Mouse (Mus musculus): ENCODE results near the gene Vps26c. TPM values are rescaled to one million over a fixed set of nuclear protein-coding genes. Genes with fewer than 3 reads are reported as not detected.

Gene Vps26c
- total RNA-seq (2021), result 10 to 100 TPM; 53.7 to 58.8 TPM
- 24.1 and 25.1 TPM in 2 replicates for polyA plus RNA-seq (2012; rRNA removed)
- long read RNA-seq, transcript Vps26c-201 (8 exons, 2,547 nt), result major isoform, 63 of 72 reads
- long read RNA-seq, partial matches to known transcripts, result 1 of 72 reads
- long read RNA-seq, other reads (novel, unspliced or antisense), result 8 of 72 reads

GRCm38 (mm10) chr16:94526344-94527151, at the start of gene Vps26c:
Vps26c (minus strand) TSS chr16:94526830.
- peak; percentile 98 for DNase-seq

- no peak for DNase-seq
Measured at GRCm38 (mm10) chr16:94575757-94576156, 49.1 kb upstream of the Vps26c start.

GRCm38 (mm10) chr16:94574718-94575094, 48.1 kb upstream of the Vps26c start:
- no peak for DNase-seq

- no peak for DNase-seq
Measured at GRCm38 (mm10) chr16:94574025-94574717, 47.5 kb upstream of the Vps26c start.

GRCm38 (mm10) chr16:94572422-94572821, 45.8 kb upstream of the Vps26c start:
- no peak for DNase-seq

- DNase-seq, result no peak
Measured at GRCm38 (mm10) chr16:94571111-94571993, 44.7 kb upstream of the Vps26c start.

- peak; percentile 90 for DNase-seq
Measured at GRCm38 (mm10) chr16:94570361-94571041, 43.9 kb upstream of the Vps26c start.

- peak; percentile 100 for DNase-seq
Measured at GRCm38 (mm10) chr16:94569229-94570176, 42.9 kb upstream of the Vps26c start, which contains the start of gene Dyrk1a. Dyrk1a (plus strand) TSS chr16:94570010.

- no peak for DNase-seq
Measured at GRCm38 (mm10) chr16:94568335-94569228, 42.0 kb upstream of the Vps26c start.

- DNase-seq, result no peak
Measured at GRCm38 (mm10) chr16:94567751-94568150, 41.1 kb upstream of the Vps26c start.

GRCm38 (mm10) chr16:94566834-94567585, 40.4 kb upstream of the Vps26c start:
- no peak for DNase-seq

GRCm38 (mm10) chr16:94566124-94566523, 39.5 kb upstream of the Vps26c start:
- no peak for DNase-seq

GRCm38 (mm10) chr16:94560618-94561017, 34.0 kb upstream of the Vps26c start:
- DNase-seq, result no peak

- no peak for DNase-seq
Measured at GRCm38 (mm10) chr16:94559782-94560181, 33.2 kb upstream of the Vps26c start.

- DNase-seq, result no peak
Measured at GRCm38 (mm10) chr16:94559282-94559681, 32.7 kb upstream of the Vps26c start.

GRCm38 (mm10) chr16:94556228-94556627, 29.6 kb upstream of the Vps26c start:
- peak; percentile 45 for DNase-seq

GRCm38 (mm10) chr16:94555346-94555745, 28.7 kb upstream of the Vps26c start:
- no peak for DNase-seq

GRCm38 (mm10) chr16:94551934-94552333, 25.3 kb upstream of the Vps26c start:
- no peak for DNase-seq

Data from adrenal gland, adult 2 months (tissue).